19 mouse cellular contexts compared by ENCODE assay signal in the genomic region with DNA sequence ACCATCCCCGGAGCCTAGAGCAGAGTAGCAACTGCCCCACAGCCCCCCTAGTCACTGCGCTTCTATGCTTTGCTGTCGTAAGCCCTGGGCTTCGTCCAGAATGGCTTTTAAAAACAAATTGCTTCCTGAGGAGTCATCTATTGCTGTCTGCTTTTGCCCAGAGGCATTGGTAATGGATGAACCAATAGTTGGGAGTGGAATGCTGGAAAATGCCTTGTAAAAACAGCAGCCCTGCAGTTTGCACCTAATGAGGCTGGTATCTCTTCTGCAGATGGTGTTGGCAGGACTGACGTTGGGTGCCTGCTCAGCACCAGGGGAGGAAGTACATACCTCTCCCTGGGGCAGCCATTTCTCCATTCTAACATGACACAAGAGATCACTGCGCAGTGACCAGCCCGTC. TPM values are rescaled to one million over a fixed set of nuclear protein-coding genes. Genes with fewer than 3 reads are reported as not detected.
DNase-seq lines count a peak whose midpoint lies in the region; ATAC-seq lines count a peak whose summit lies in the region.
"Had no signal": no experiment of that assay in that cellular context is flagged by ENCODE, and none has a peak within 500 bp of the region (broad histone marks: within the 10 kb centered on the region; RNA-seq: fewer than 3 reads in every experiment).

No protein-coding gene starts in this region.

- 85% methylated on average over 7 of the region's 7 CpGs for WGBS in forebrain, embryonic 15.5 days

- H3K4me2 ChIP-seq in forebrain, embryonic 15.5 days (replicated peaks) = no peak overlapping the region
- H3K4me2 ChIP-seq: embryonic facial prominence, embryonic 12.5 days; intestine, embryonic 15.5 days; liver, embryonic 13.5 days had no signal

- H3K27ac ChIP-seq in forebrain, embryonic 15.5 days (replicated peaks) = no peak overlapping the region
- H3K27ac ChIP-seq: embryonic facial prominence, embryonic 12.5 days; intestine, embryonic 15.5 days; kidney, postnatal 0 days; liver, embryonic 13.5 days had no signal

- H3K9me3 ChIP-seq in forebrain, embryonic 15.5 days = no peaks in the 10 kb centered on the region
- H3K9me3 ChIP-seq: embryonic facial prominence, embryonic 12.5 days; intestine, embryonic 15.5 days; liver, embryonic 13.5 days had no signal

- H3K27me3 ChIP-seq in forebrain, embryonic 15.5 days = no peaks in the 10 kb centered on the region
- H3K27me3 ChIP-seq: embryonic facial prominence, embryonic 12.5 days; intestine, embryonic 15.5 days; liver, embryonic 13.5 days had no signal

- DNase-seq in adrenal gland, adult 2 months = peak; percentile 36
- no peak for DNase-seq in adrenal gland, postnatal 4 days (ENCODE audit: low spot score in 2 of 2)
- DNase-seq in kidney, postnatal 10 days = peak; percentile 34
- DNase-seq in kidney, adult 9 months = no peak
- DNase-seq in 3134 (ENCODE audit: extremely low read depth, insufficient read length, low spot score) = peak; percentile 51
- peak; percentile 9 for DNase-seq in forelimb bud, embryonic 11.5 days (ENCODE audit: low read depth, low spot score)
- no peak for DNase-seq in layer of hippocampus, adult 18-20 months (ENCODE audit: low spot score in 2 of 2)
- DNase-seq: cerebellum, adult 11 months; cerebellum, postnatal 36 days; heart, postnatal 10 days; liver, embryonic 13.5 days; right cerebral cortex, postnatal 25 days; thymus, postnatal 36 days had no signal

- no peak for ATAC-seq in forebrain, embryonic 15.5 days (replicated peaks)
- ATAC-seq: intestine, embryonic 15.5 days; lung, postnatal 0 days had no signal

- no peak overlapping the region for H3K4me3 ChIP-seq in forebrain, embryonic 15.5 days
- H3K4me3 ChIP-seq: embryonic facial prominence, embryonic 12.5 days; intestine, embryonic 15.5 days; liver, embryonic 13.5 days had no signal

- H3K4me1 ChIP-seq in forebrain, embryonic 15.5 days = peaks cover 3% of the 10 kb centered on the region; the same call in 1 of the 2 replicates
- H3K4me1 ChIP-seq: embryonic facial prominence, embryonic 12.5 days; intestine, embryonic 15.5 days; liver, embryonic 13.5 days had no signal

- H3K9ac ChIP-seq in forebrain, embryonic 15.5 days (replicated peaks) = no peak overlapping the region
- H3K9ac ChIP-seq: embryonic facial prominence, embryonic 12.5 days; intestine, embryonic 15.5 days; liver, embryonic 13.5 days had no signal

- peaks cover 75% of the 10 kb centered on the region for H3K36me3 ChIP-seq in forebrain, embryonic 15.5 days

RNA-seq across cellular contexts. Expression of a gene that starts 23.3 kb away (rescaled TPM):
- 1 to 10 TPM in 1 of 2 experiments, under 1 TPM in 1; 0.43 to 1.7 TPM for total RNA-seq in adrenal gland, adult 2 months (2021)
- polyA plus RNA-seq in adrenal gland, adult 2 months (2012; rRNA removed) = 0.18 TPM in 1 of 2 replicates, not detected in the other
- total RNA-seq in adrenal gland, postnatal 4 days (2021) = 1 to 10 TPM; 1.3 to 1.5 TPM
- under 1 TPM; 0.27 to 0.36 TPM for total RNA-seq in layer of hippocampus, adult 18-20 months (2021)
- polyA plus RNA-seq in forebrain, embryonic 15.5 days (2015; fragmentation: Nextera tagmentation; extraction: Ambion mirVana) = 0.33 and 0.38 TPM in 2 replicates
- total RNA-seq: megakaryocyte-erythroid progenitor cell, adult 5-6 weeks had no signal

RNA-seq across cellular contexts. Expression of a gene that starts 34.7 kb away (rescaled TPM):
- 10 to 100 TPM; 46.7 to 52.3 TPM for total RNA-seq in adrenal gland, adult 2 months (2021)
- 18.8 and 25.2 TPM in 2 replicates for polyA plus RNA-seq in adrenal gland, adult 2 months (2012; rRNA removed)
- total RNA-seq in adrenal gland, postnatal 4 days (2021) = 10 to 100 TPM; 65.5 to 68.1 TPM
- total RNA-seq in layer of hippocampus, adult 18-20 months (2021) = 10 to 100 TPM; 47.7 to 51.5 TPM
- 93.1 and 97.5 TPM in 2 replicates for polyA plus RNA-seq in forebrain, embryonic 15.5 days (2015; fragmentation: Nextera tagmentation; extraction: Ambion mirVana)

Comparison
In these comparisons a context has a peak if more than half of its experiments do, and no peak if none do; other contexts are left out.
1. DNase-seq: peak in adrenal gland, adult 2 months (single experiment), kidney, postnatal 10 days (single experiment), 3134 (single experiment) and forelimb bud, embryonic 11.5 days (single experiment); none in adrenal gland, postnatal 4 days (0 of 2), kidney, adult 9 months (single experiment) and layer of hippocampus, adult 18-20 months (0 of 2).